Mouse (Mus musculus) bone marrow, adult 2 months (tissue): ENCODE data around the gene Epha4. TPM values are rescaled to one million over a fixed set of nuclear protein-coding genes. Genes with fewer than 3 reads are reported as not detected.

Experiments
- H3K27ac ChIP-seq: fragments of 200-500 bp; 2 replicates; pipeline ENCODE4 v1.5.1; 2012; ENCODE audit warnings: low read depth, mild to moderate bottlenecking, control low read depth, inconsistent platforms, low read length; ENCODE audit not compliant: control insufficient read depth, poor library complexity, insufficient read depth
- H3K4me1 ChIP-seq: fragments of 200-500 bp; 2 replicates; pipeline ENCODE4 v1.6.1; 2011; ENCODE audit warnings: low read length; ENCODE audit not compliant: control insufficient read depth, insufficient read depth
- H3K4me3 ChIP-seq: fragments of 200-500 bp; replicated peaks from 2 replicates; pipeline ENCODE3; 2011; ENCODE audit warnings: mild to moderate bottlenecking, low read depth, low read length, control low read depth; ENCODE audit not compliant: control insufficient read depth
- CTCF ChIP-seq: fragments of 200-500 bp; IDR thresholded peaks from 2 replicates; pipeline ENCODE4 v1.5.1; 2011; ENCODE audit warnings: low read length, control low read depth; ENCODE audit not compliant: control insufficient read depth, insufficient read depth
- POLR2A ChIP-seq: fragments of 200-500 bp; IDR thresholded peaks from 2 replicates; pipeline ENCODE4 v1.6.1; 2011; ENCODE audit warnings: low read depth, mild to moderate bottlenecking, control low read depth, low read length, borderline replicate concordance; ENCODE audit not compliant: control insufficient read depth
- WGBS: fragments of 180-500 bp; shearing (Covaris S2); methylation state at CpG from one replicate; pipeline ENCODE4 v1.1.7; 2018; 5-methylcytosine and 5-hydroxymethylcytosine counted together
- polyA plus RNA-seq: library from polyadenylated mRNA; stranded (reverse); fragments of >200 nt; gene quantifications from 2 replicates; pipeline ENCODE4 v1.2.4, GENCODE M21; 2011; ENCODE audit warnings: low replicate concordance; ENCODE audit not compliant: missing spikeins, insufficient read depth, insufficient read length

Gene Epha4
- polyA plus RNA-seq, 1 experiment, result 0.80 TPM

DNA sequence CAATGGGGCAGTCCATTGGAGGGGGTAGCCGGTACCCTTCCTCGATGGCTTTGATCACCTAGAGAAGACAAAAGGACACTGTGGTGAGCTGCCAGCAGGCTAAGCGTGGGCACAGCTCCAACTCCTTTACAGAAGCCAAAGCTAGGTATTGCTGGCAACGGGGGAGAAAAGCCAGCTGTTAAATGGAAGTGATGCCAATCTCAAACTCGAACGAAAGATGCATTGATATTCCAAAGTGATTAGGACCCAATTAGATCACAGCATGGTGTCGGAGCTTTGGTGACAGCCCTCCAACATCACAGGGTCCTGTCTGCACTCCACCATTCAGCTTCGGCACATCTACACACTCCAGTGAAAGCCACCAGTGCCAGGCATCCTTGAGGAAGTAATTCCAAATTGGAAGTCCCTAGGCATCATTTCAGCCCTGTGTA, 137.3 kb downstream of the Epha4 start:
- WGBS, result 83% methylated on average over 8 of the region's 8 CpGs
- Histone ChIP-seq H3K27ac (no peak overlapping the region), H3K4me1 (no peaks in the 10 kb centered on the region), H3K4me3 (no peak overlapping the region)
- TF ChIP-seq POLR2A, result no peak
- TF ChIP-seq CTCF, result no peak

- TF ChIP-seq POLR2A, result no peak
- TF ChIP-seq CTCF, result no peak
- no peak overlapping the region for H3K27ac ChIP-seq
- H3K4me1 ChIP-seq, result no peaks in the 10 kb centered on the region
- 61% methylated on average over 5 of the region's 5 CpGs for WGBS
- H3K4me3 ChIP-seq, result no peak overlapping the region
Observed at GRCm38 (mm10) chr1:77374054-77374453, 140.8 kb downstream of the Epha4 start.

DNA sequence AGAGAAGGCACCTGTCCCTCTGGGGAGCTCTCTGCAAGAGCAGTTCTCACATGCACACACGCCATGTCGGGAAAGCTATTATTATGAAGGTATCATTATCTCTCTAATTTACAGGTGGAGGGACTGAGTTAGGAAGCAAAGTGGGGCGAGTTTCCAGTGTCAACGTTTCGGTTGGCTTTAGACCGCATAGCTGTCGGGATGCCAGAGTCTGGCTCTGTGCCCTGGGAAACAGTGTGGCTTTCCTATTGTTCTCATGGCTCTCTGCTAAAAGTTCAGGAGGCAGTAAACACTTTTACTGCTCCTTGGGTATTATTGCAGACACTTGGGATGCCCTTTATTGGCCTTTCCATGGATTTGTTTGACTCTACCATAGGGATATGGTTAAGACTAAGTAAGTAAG, 144.0 kb downstream of the Epha4 start:
- Histone ChIP-seq H3K4me1 (no peaks in the 10 kb centered on the region), H3K4me3 (no peak overlapping the region), H3K27ac (no peak overlapping the region)
- 80% methylated on average over 7 of the region's 7 CpGs for WGBS
- no peak for TF ChIP-seq CTCF
- TF ChIP-seq POLR2A, result no peak

GRCm38 (mm10) chr1:77369255-77369837, 145.5 kb downstream of the Epha4 start:
- H3K4me3 ChIP-seq, result no peak overlapping the region
- TF ChIP-seq CTCF (no peak), POLR2A (no peak)
- 48% methylated on average over 18 of the region's 18 CpGs for WGBS
- H3K4me1 ChIP-seq, result no peaks in the 10 kb centered on the region
- no peak overlapping the region for H3K27ac ChIP-seq

DNA sequence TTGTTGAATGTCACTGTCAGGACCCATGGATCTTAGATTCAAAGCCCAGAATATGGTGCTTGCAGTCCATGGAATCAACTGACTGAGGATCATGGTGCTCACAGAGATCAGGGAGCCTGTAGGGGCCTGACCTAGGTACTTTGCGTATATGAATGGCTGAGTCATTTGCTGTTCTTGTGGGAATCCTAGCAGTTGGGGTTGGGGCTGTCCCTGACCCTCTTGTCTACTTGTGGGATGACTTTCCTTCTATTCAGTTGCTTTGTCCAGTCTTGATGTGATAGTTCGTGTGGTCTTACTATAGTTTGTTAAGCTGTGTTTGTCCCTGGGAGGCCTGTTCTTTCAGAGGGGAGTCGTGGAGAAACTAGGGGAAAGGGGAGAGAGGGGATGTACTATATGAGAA, 149.0 kb downstream of the Epha4 start:
- no peaks in the 10 kb centered on the region for H3K4me1 ChIP-seq
- 74% methylated on average over 3 of the region's 3 CpGs for WGBS
- no peak overlapping the region for H3K4me3 ChIP-seq
- no peak overlapping the region for H3K27ac ChIP-seq
- TF ChIP-seq POLR2A (no peak), CTCF (no peak)

DNA sequence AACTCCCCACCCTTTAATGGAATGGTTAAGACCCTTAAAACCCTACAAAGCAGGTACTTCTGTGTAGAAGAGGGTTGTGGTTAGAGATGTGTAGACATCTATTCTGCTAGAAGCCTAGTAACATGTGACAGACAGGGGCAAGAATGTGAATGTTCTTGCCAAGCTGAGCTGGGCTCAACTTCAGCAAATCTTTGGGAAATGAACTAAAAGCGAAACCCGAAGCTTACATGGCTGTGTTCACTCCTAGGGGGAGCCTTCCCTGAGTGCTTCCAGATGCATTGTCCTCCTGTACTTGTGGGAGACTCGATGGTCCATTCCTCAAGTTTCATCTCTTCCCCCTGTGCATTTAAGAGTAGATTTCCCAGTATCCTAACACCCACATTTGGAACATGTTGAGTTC, 150.3 kb downstream of the Epha4 start:
- TF ChIP-seq POLR2A, result no peak
- TF ChIP-seq CTCF, result no peak
- WGBS, result 76% methylated on average over 3 of the region's 3 CpGs
- Histone ChIP-seq H3K27ac (no peak overlapping the region), H3K4me3 (no peak overlapping the region), H3K4me1 (no peaks in the 10 kb centered on the region)

DNA sequence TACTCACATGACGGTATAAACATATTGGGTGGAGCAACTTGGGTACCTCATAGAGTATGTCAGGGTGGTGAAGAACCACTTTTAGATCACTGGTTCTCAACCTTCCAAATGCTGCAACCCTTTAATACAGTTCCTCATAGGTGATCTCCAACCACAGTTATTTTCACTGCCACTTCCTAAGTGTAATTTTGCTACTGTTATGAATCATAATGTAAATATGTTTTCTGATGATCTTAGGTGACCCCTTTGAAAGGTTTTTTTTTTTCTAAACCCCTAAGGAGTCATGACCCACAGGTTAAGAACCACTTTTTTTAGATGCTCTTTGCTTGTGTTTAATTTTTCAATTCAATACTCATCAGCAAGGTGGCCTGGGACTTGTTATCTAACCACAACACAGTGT, 151.0 kb downstream of the Epha4 start:
- Histone ChIP-seq H3K4me1 (no peaks in the 10 kb centered on the region), H3K4me3 (no peak overlapping the region), H3K27ac (no peak overlapping the region)
- 81% methylated on average over 1 of the region's 1 CpGs for WGBS
- TF ChIP-seq CTCF, result no peak
- no peak for TF ChIP-seq POLR2A

GRCm38 (mm10) chr1:77346459-77346858, 168.4 kb downstream of the Epha4 start:
- Histone ChIP-seq H3K4me3 (no peak overlapping the region), H3K4me1 (no peaks in the 10 kb centered on the region), H3K27ac (no peak overlapping the region)
- TF ChIP-seq POLR2A (no peak), CTCF (no peak)
- WGBS, result 89% methylated on average over 4 of the region's 4 CpGs

- no peak for TF ChIP-seq CTCF
- TF ChIP-seq POLR2A, result no peak
- 57% methylated on average over 4 of the region's 4 CpGs for WGBS
- Histone ChIP-seq H3K4me3 (no peak overlapping the region), H3K27ac (no peak overlapping the region), H3K4me1 (no peaks in the 10 kb centered on the region)
Observed at GRCm38 (mm10) chr1:77343792-77344191, 171.1 kb downstream of the Epha4 start.
